Mouse (Mus musculus): Measurements from ENCODE around the gene Fadd. TPM values are rescaled to one million over a fixed set of nuclear protein-coding genes. Genes with fewer than 3 reads are reported as not detected.

Gene Fadd
- polyA plus RNA-seq, 1 experiment from 2014 or later, result 8.5 TPM

- Histone ChIP-seq H3K4me3 (ENCODE audit: low read depth, low read length) (no peak overlapping the region), H3K27me3 (ENCODE audit: control insufficient read depth, insufficient read depth, low read length) (peaks cover 4% of the 10 kb centered on the region; the same call in 1 of the 2 replicates), H3K4me1 (ENCODE audit: control insufficient read depth, insufficient read depth, low read length) (no peaks in the 10 kb centered on the region), H3K36me3 (ENCODE audit: control insufficient read depth, insufficient read depth, low read length) (no peaks in the 10 kb centered on the region), H3K9ac (ENCODE audit: low read length) (no peak overlapping the region), H3K9me3 (ENCODE audit: control insufficient read depth, low read length) (no peaks in the 10 kb centered on the region), H3K27ac (ENCODE audit: low read depth, low read length) (no peak overlapping the region), H3K4me2 (no peak overlapping the region)
- 79% methylated on average over 3 of the region's 3 CpGs for WGBS
- no peak for DNase-seq (ENCODE audit: low spot score, missing footprints)
- ATAC-seq (ENCODE audit: low FRiP score), result no peak
Measured at GRCm38 (mm10) chr7:144566921-144567682, 15.2 kb downstream of the Fadd start.

DNA sequence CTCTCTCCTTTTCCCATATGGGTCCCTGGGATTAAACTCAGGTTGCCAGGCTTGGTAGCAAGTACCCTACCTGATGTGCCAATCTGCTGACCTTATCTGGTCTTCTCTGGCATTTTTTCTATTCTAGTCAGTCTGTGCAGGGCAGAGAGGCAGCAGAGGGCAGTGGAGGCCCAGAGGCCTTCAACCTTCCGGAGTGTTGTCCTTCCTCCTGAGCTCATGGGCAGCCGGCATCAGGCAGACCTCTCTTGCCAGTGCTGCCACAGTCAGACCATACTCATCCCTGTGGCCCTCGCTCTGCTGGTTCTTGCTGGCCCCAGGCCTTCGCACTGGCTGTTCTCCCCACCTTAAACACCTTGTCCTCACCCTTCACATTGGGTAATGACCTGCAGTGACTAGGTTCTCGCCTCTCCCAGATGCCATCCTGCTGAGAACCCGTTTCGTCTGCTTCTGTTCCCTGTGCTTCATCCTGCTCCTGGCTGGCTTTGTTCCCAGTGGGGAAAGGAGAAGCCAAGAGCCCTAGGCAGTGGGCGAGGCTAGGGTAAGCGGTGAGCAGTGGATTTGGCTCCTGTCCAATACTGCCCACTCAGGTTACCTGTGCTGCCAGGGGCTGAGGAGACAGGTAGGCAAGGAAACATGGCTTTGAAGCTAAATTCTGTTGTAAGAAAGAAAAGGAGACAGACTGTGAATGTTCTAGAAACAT lies 18.7 kb downstream of the Fadd start:
- Histone ChIP-seq H3K27ac (ENCODE audit: low read depth, low read length) (no peak overlapping the region), H3K9ac (ENCODE audit: low read length) (no peak overlapping the region), H3K4me2 (no peak overlapping the region), H3K4me1 (ENCODE audit: control insufficient read depth, insufficient read depth, low read length) (no peaks in the 10 kb centered on the region), H3K4me3 (ENCODE audit: low read depth, low read length) (no peak overlapping the region), H3K27me3 (ENCODE audit: control insufficient read depth, insufficient read depth, low read length) (peaks cover 4% of the 10 kb centered on the region; the same call in 1 of the 2 replicates), H3K9me3 (ENCODE audit: control insufficient read depth, low read length) (no peaks in the 10 kb centered on the region), H3K36me3 (ENCODE audit: control insufficient read depth, insufficient read depth, low read length) (no peaks in the 10 kb centered on the region)
- ATAC-seq (ENCODE audit: low FRiP score) (no peak), DNase-seq (ENCODE audit: low spot score, missing footprints) (peak; percentile 33)
- WGBS, result 69% methylated on average over 9 of the region's 9 CpGs

GRCm38 (mm10) chr7:144562016-144562415 lies 20.2 kb downstream of the Fadd start:
- Histone ChIP-seq H3K9ac (ENCODE audit: low read length) (no peak overlapping the region), H3K4me2 (no peak overlapping the region), H3K4me1 (ENCODE audit: control insufficient read depth, insufficient read depth, low read length) (no peaks in the 10 kb centered on the region), H3K9me3 (ENCODE audit: control insufficient read depth, low read length) (no peaks in the 10 kb centered on the region), H3K27me3 (ENCODE audit: control insufficient read depth, insufficient read depth, low read length) (peaks cover 4% of the 10 kb centered on the region; the same call in 1 of the 2 replicates), H3K27ac (ENCODE audit: low read depth, low read length) (no peak overlapping the region), H3K4me3 (ENCODE audit: low read depth, low read length) (no peak overlapping the region), H3K36me3 (ENCODE audit: control insufficient read depth, insufficient read depth, low read length) (no peaks in the 10 kb centered on the region)
- WGBS, result 0% methylated on average over 3 of the region's 3 CpGs
- no peak for ATAC-seq (ENCODE audit: low FRiP score)
- DNase-seq (ENCODE audit: low spot score, missing footprints), result peak; percentile 87

DNA sequence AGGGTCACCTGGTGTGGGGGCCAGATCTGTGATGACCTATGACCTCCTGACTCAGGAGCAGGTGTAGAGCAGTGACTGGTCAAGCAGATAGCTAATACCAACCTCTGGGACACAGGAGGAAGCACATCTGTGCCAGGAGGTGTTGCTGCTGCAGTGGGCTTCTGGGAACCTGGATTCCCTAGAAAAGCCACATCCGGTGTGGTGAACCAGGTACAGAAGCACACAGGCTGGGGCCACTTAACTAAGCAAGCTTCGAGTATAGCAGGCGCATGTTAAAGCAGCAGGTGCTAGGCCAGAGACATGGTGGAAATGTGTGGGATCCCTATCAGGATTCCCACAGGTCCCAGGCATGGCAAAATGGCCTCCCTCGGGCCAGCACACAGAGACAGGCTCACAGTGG lies 21.7 kb downstream of the Fadd start:
- H3K4me3 ChIP-seq (ENCODE audit: low read depth, low read length), result no peak overlapping the region

DNA sequence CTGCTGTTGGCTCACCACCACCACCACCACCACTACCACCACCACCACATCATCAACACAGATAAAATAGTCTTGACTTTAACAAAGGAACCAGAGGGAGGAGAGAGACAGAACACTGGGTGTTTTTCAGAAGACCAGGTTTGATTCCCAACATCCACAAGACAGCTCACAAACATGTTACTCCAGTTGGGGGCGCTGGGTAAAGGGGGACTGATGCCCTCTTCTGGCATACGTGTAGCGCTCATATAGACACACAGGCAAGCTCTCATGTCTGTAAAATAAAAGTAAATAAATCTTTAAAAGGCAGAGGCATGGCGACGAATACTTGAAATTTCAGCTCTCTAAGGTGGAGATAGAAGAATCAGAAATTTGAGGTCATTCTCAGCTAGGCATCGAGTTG lies 23.7 kb downstream of the Fadd start:
- DNase-seq (ENCODE audit: low spot score, missing footprints) (no peak), ATAC-seq (ENCODE audit: low FRiP score) (no peak)
- H3K27me3 ChIP-seq (ENCODE audit: control insufficient read depth, insufficient read depth, low read length), result peaks cover 4% of the 10 kb centered on the region
- H3K4me3 ChIP-seq (ENCODE audit: low read depth, low read length), result no peak overlapping the region
- 53% methylated on average over 6 of the region's 6 CpGs for WGBS
- no peak overlapping the region for H3K27ac ChIP-seq (ENCODE audit: low read depth, low read length)
- H3K9ac ChIP-seq (ENCODE audit: low read length), result no peak overlapping the region
- no peaks in the 10 kb centered on the region for H3K36me3 ChIP-seq (ENCODE audit: control insufficient read depth, insufficient read depth, low read length)
- no peak overlapping the region for H3K4me2 ChIP-seq
- H3K4me1 ChIP-seq (ENCODE audit: control insufficient read depth, insufficient read depth, low read length), result no peaks in the 10 kb centered on the region; the same call in 1 of the 2 replicates
- H3K9me3 ChIP-seq (ENCODE audit: control insufficient read depth, low read length), result no peaks in the 10 kb centered on the region

More for the DNA sequence above, 21.7 kb downstream of the Fadd start:
- Histone ChIP-seq H3K27me3 (ENCODE audit: control insufficient read depth, insufficient read depth, low read length) (peaks cover 8% of the 10 kb centered on the region), H3K4me1 (ENCODE audit: control insufficient read depth, insufficient read depth, low read length) (no peaks in the 10 kb centered on the region), H3K36me3 (ENCODE audit: control insufficient read depth, insufficient read depth, low read length) (no peaks in the 10 kb centered on the region), H3K9ac (ENCODE audit: low read length) (no peak overlapping the region), H3K27ac (ENCODE audit: low read depth, low read length) (no peak overlapping the region), H3K4me2 (no peak overlapping the region), H3K9me3 (ENCODE audit: control insufficient read depth, low read length) (no peaks in the 10 kb centered on the region)
- ATAC-seq (ENCODE audit: low FRiP score) (no peak), DNase-seq (ENCODE audit: low spot score, missing footprints) (peak; percentile 66)
- 84% methylated on average over 4 of the region's 4 CpGs for WGBS

DNA sequence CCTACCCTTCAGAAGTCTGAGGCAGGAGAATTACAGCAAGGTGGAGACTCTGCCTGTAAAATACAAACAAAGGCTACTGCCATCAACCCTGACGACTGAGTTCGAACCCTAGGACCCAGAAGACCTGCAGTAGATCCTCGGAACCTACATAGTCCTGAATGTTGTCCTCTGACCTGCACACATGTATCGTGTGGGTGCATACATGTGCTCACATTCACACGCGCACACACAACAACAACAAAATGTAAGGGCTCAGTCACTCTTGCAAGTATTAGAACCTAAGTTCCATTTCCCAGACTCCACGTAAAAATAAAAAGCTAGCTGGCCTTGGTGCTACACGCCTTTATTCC lies 28.2 kb downstream of the Fadd start:
- ATAC-seq (ENCODE audit: low FRiP score) (peak; percentile 56), DNase-seq (ENCODE audit: low spot score, missing footprints) (peak; percentile 80)
- no peak overlapping the region for H3K27ac ChIP-seq (ENCODE audit: low read depth, low read length)
- no peaks in the 10 kb centered on the region for H3K36me3 ChIP-seq (ENCODE audit: control insufficient read depth, insufficient read depth, low read length)
- WGBS, result 28% methylated on average over 8 of the region's 8 CpGs
- peak overlapping the region; percentile 86 for H3K4me2 ChIP-seq
- peak overlapping the region; percentile 97 for H3K4me3 ChIP-seq (ENCODE audit: low read depth, low read length)
- peaks cover 12% of the 10 kb centered on the region for H3K4me1 ChIP-seq (ENCODE audit: control insufficient read depth, insufficient read depth, low read length)
- no peaks in the 10 kb centered on the region for H3K9me3 ChIP-seq (ENCODE audit: control insufficient read depth, low read length)
- H3K27me3 ChIP-seq (ENCODE audit: control insufficient read depth, insufficient read depth, low read length), result peaks cover 4% of the 10 kb centered on the region
- peak overlapping the region; percentile 93 for H3K9ac ChIP-seq (ENCODE audit: low read length)

- H3K9ac ChIP-seq (ENCODE audit: low read length), result peak within 1 kb of the TSS; percentile 93
- H3K4me1 ChIP-seq (ENCODE audit: control insufficient read depth, insufficient read depth, low read length), result peaks cover 12% of the 10 kb centered on the region
- H3K4me3 ChIP-seq (ENCODE audit: low read depth, low read length), result peak within 1 kb of the TSS; percentile 97
- peaks cover 4% of the 10 kb centered on the region for H3K27me3 ChIP-seq (ENCODE audit: control insufficient read depth, insufficient read depth, low read length)
- DNase-seq (ENCODE audit: low spot score, missing footprints), result peak; percentile 100
- H3K9me3 ChIP-seq (ENCODE audit: control insufficient read depth, low read length), result no peaks in the 10 kb centered on the region
- H3K4me2 ChIP-seq, result peak within 1 kb of the TSS; percentile 86
- no peak within 1 kb of the TSS; the same call in 1 of the 2 replicates for H3K27ac ChIP-seq (ENCODE audit: low read depth, low read length)
- no peaks in the 10 kb centered on the region for H3K36me3 ChIP-seq (ENCODE audit: control insufficient read depth, insufficient read depth, low read length)
- ATAC-seq (ENCODE audit: low FRiP score), result peak; percentile 94
- WGBS, result under 1% methylated on average over 76 of the region's 97 CpGs
Measured at GRCm38 (mm10) chr7:144553237-144554122, 28.8 kb downstream of the Fadd start, which contains the start of gene Ppfia1. TSS of gene Ppfia1 (minus strand) at chr7:144553729.

DNA sequence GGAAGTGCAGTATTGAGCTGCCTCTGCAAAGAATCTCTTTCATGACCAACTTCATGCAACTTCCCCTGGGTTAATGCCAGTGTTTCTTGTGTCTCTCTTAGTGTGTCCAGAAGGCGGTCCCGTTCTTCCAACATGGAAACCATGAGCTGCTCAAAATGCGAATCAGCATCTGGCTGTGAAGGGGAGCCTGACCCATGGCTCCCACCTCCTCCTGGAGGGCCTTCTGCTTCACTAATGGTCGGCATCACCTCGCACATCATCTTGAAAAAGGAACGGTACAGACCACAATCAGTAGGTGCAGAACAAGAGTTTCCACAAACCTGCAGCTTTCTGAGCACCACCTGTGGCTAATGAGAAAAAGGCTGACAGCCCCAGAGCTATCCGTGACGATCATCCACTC lies 30.0 kb downstream of the Fadd start:
- peaks cover 12% of the 10 kb centered on the region for H3K4me1 ChIP-seq (ENCODE audit: control insufficient read depth, insufficient read depth, low read length)
- H3K9ac ChIP-seq (ENCODE audit: low read length), result peak overlapping the region; percentile 93
- no peaks in the 10 kb centered on the region for H3K9me3 ChIP-seq (ENCODE audit: control insufficient read depth, low read length)
- H3K4me3 ChIP-seq (ENCODE audit: low read depth, low read length), result no peak overlapping the region
- H3K27ac ChIP-seq (ENCODE audit: low read depth, low read length), result no peak overlapping the region
- 92% methylated on average over 8 of the region's 8 CpGs for WGBS
- no peaks in the 10 kb centered on the region for H3K36me3 ChIP-seq (ENCODE audit: control insufficient read depth, insufficient read depth, low read length)
- H3K27me3 ChIP-seq (ENCODE audit: control insufficient read depth, insufficient read depth, low read length), result peaks cover 4% of the 10 kb centered on the region
- H3K4me2 ChIP-seq, result peak overlapping the region; percentile 86
- DNase-seq (ENCODE audit: low spot score, missing footprints) (peak; percentile 47), ATAC-seq (ENCODE audit: low FRiP score) (no peak)

All from midbrain, embryonic 11.5 days (tissue).